Comparison of ENCODE assay signal across 13 mouse cellular contexts in the genomic region with DNA sequence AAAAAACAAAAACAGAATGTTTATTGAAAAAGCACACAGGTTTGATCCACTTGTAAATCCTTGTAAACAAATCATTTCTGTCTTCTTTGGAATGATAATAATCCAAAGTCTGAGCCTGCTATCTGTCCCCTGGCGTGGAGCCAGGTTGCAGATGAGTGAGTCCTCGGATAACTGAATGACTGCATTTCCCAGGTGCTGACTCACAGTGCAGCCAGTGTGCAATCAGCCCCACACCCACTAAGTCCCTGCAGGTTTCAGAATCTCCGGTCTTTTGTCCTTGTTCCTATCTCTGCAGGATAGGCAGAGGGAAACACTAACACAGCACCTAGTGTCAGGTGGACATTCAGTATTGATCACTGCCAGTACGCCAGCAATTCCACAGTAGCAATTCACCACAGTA. TPM values are rescaled to one million over a fixed set of nuclear protein-coding genes. Genes with fewer than 3 reads are reported as not detected.
A peak's percentile ranks its signal among the peaks of the same experiment; 100 is the strongest.
DNase-seq lines count a peak whose midpoint lies in the region; ATAC-seq lines count a peak whose summit lies in the region.
"Had no signal": no experiment of that assay in that cellular context is flagged by ENCODE, and none has a peak within 500 bp of the region (broad histone marks: within the 10 kb centered on the region; RNA-seq: fewer than 3 reads in every experiment).

No protein-coding gene starts in this region.

- no peak for DNase-seq in heart, adult 8-10 months (ENCODE audit: low spot score)
- no peak for DNase-seq in neural tube, embryonic 10.5 days (ENCODE audit: extremely low spot score, low spot score)
- peak; percentile 58 for DNase-seq in adrenal gland, postnatal 14 days
- DNase-seq in right cerebral cortex, postnatal 25 days = peak; percentile 22
- DNase-seq in cerebellum, adult 11 months = no peak
- DNase-seq in embryo, embryonic 10 days (ENCODE audit: low spot score) = no peak
- DNase-seq: gastrocnemius, postnatal 36 days; heart, postnatal 14 days; lung, adult 18-20 months had no signal

- H3K4me3 ChIP-seq in heart, embryonic 14.5 days (ENCODE audit: control insufficient read depth in 1 of 2, insufficient read depth in 1 of 2, low read depth in 1 of 2, low read length in 2 of 2) = no peak overlapping the region
- no peak overlapping the region for H3K4me3 ChIP-seq in neural tube, embryonic 13.5 days

- no peak overlapping the region for H3K4me2 ChIP-seq in heart, embryonic 14.5 days (ENCODE audit: low read length)
- H3K4me2 ChIP-seq in neural tube, embryonic 13.5 days = peak overlapping the region; percentile 93; the same call in 1 of the 2 replicates

- WGBS in heart, embryonic 14.5 days = 48% methylated on average over 4 of the region's 4 CpGs
- 78% methylated on average over 4 of the region's 4 CpGs for WGBS in neural tube, embryonic 13.5 days

- H3K4me1 ChIP-seq in heart, embryonic 14.5 days (ENCODE audit: control insufficient read depth in 2 of 2, insufficient read depth in 2 of 2, low read length in 2 of 2) = peaks cover 0 to 17% of the 10 kb centered on the region in 2 experiments; a peak in 2 of 4 replicates
- peaks cover 39% of the 10 kb centered on the region for H3K4me1 ChIP-seq in neural tube, embryonic 13.5 days (replicated peaks)

- no peaks in the 10 kb centered on the region for H3K36me3 ChIP-seq in heart, embryonic 14.5 days (ENCODE audit: control insufficient read depth, insufficient read depth, low read length)
- H3K36me3 ChIP-seq in neural tube, embryonic 13.5 days = no peaks in the 10 kb centered on the region
- H3K36me3 ChIP-seq: embryonic facial prominence, embryonic 13.5 days had no signal

- 0 out of 2 replicates have a peak, but pooled peaks cover 10% of the 10 kb centered on the region for H3K27me3 ChIP-seq in heart, embryonic 14.5 days (ENCODE audit: control insufficient read depth, insufficient read depth, low read length)
- peaks cover 15% of the 10 kb centered on the region for H3K27me3 ChIP-seq in neural tube, embryonic 13.5 days
- H3K27me3 ChIP-seq: embryonic facial prominence, embryonic 13.5 days; megakaryocyte, embryonic 14.5 days had no signal

- no peaks in the 10 kb centered on the region for H3K9me3 ChIP-seq in heart, embryonic 14.5 days (ENCODE audit: control insufficient read depth, low read length)
- no peaks in the 10 kb centered on the region for H3K9me3 ChIP-seq in neural tube, embryonic 13.5 days
- H3K9me3 ChIP-seq: embryonic facial prominence, embryonic 13.5 days; megakaryocyte, embryonic 14.5 days had no signal

- H3K27ac ChIP-seq in heart, embryonic 14.5 days (replicated peaks in 1 of 2; ENCODE audit: control insufficient read depth in 1 of 2, insufficient read depth in 1 of 2, low read depth in 2 of 2, low read length in 2 of 2) = no peak overlapping the region
- no peak overlapping the region for H3K27ac ChIP-seq in neural tube, embryonic 13.5 days (replicated peaks)
- H3K27ac ChIP-seq: embryonic facial prominence, embryonic 13.5 days had no signal

- peak overlapping the region; percentile 25; the same call in 1 of the 2 replicates for H3K9ac ChIP-seq in heart, embryonic 14.5 days (ENCODE audit: low read length)
- H3K9ac ChIP-seq in neural tube, embryonic 13.5 days = no peak overlapping the region

- ATAC-seq in heart, embryonic 14.5 days (ENCODE audit: insufficient number of reproducible peaks, insufficient read depth, low FRiP score, low read depth) = no peak
- ATAC-seq in neural tube, embryonic 13.5 days (ENCODE audit: low read depth) = no peak

RNA-seq across cellular contexts. Expression of a gene that starts 1.5 kb away (rescaled TPM):
- 54.8 and 55.4 TPM in 2 replicates for polyA plus RNA-seq in heart, embryonic 14.5 days (2014; fragmentation: Nextera tagmentation; extraction: Ambion mirVana)
- 100 to 1,000 TPM; 116 to 156 (median 139) TPM for total RNA-seq in heart, adult 8-10 months (2022)
- 73.6 and 76.8 TPM in 2 replicates for polyA plus RNA-seq in neural tube, embryonic 13.5 days (2015; fragmentation: Nextera tagmentation; extraction: Ambion mirVana)
- total RNA-seq in adrenal gland, postnatal 14 days (2021) = 129 and 133 TPM in 2 replicates

Comparison
In these comparisons a context has a peak if more than half of its experiments do, and no peak if none do; other contexts are left out.
1. DNase-seq: peak in adrenal gland, postnatal 14 days (single experiment) and right cerebral cortex, postnatal 25 days (single experiment); none in heart, adult 8-10 months (single experiment), neural tube, embryonic 10.5 days (single experiment), cerebellum, adult 11 months (single experiment) and embryo, embryonic 10 days (single experiment).